Mouse (Mus musculus) Muller cell, postnatal 12 days (primary cell): ENCODE measurements at regions not wholly inside any gene's neighbourhood (a gene's known extent, or its start where the extent isn't known, plus 50 kb on each side); places are given as distances from the start of the nearest gene placed in this dataset.

Experiments used
- DNase-seq: peaks from one replicate; pipeline ENCODE4 v3.0.0-alpha.2; 2015; ENCODE audit errors: inconsistent ontology term

- DNase-seq: no peak
These were observed 120.4 kb downstream of the Csl start for GRCm38 (mm10) chr10:99639022-99639421.

- DNase-seq: peak; percentile 80
These were observed 120.0 kb downstream of the Csl start for GRCm38 (mm10) chr10:99639469-99639868.

DNA sequence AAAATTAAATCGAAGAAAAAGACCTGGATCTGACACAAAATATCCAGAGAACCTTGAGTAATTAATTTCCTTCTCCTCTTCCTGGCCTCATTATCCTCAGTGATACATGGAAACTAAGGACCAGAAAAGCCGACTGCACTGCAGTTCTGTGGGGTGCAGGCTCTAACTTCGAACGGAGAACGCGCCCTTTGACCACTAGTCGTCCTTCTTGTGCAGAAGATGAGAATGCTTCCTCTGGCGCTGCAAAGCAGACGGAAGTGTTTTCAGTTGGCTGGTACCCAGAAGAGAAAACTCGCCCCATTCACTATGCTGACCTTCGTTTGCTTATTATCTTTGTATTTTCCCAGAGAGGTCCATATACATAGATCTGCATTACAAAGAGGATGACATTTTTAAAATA, 117.7 kb downstream of the Csl start:
- DNase-seq: peak; percentile 56

DNA sequence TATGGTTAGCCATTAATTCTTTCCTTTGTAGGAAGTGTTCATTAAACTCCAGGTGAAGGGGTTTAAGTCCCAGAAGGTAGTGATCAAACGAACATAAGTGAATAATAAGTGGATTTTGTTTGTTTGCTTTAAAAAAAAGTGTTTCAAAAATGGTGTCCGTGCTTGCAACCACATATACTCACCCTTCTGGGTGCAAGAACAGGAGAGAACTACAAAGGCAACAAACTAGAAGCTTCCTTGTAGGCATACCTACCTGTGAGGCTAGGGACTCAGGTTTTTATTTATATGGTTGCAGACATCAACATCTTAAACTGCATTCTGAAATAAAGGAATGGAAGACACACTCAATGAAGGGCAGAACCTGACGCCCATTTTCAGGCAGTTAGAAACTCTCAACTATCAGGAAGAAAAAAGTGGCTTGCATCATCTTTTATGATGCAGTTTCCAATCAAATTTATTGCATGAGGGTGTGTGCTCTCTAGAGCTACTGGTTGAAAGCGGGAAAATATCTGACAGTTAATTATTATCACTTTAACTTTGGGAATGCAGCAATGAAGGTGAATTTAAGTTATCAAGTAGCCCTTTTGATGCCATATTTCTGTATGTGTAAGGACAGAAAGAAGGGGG, 117.1 kb downstream of the Csl start:
- DNase-seq: no peak

- DNase-seq: no peak
These were observed 114.5 kb downstream of the Csl start for GRCm38 (mm10) chr10:99644981-99645380.

- no peak for DNase-seq
These were observed 107.4 kb downstream of the Csl start for GRCm38 (mm10) chr10:99652011-99652410.

GRCm38 (mm10) chr10:99654284-99654683, 105.2 kb downstream of the Csl start:
- no peak for DNase-seq

- DNase-seq: no peak
These were observed 82.8 kb downstream of the Csl start for GRCm38 (mm10) chr10:99676557-99677098.

- no peak for DNase-seq
These were observed 81.4 kb downstream of the Csl start for GRCm38 (mm10) chr10:99678096-99678495.

DNA sequence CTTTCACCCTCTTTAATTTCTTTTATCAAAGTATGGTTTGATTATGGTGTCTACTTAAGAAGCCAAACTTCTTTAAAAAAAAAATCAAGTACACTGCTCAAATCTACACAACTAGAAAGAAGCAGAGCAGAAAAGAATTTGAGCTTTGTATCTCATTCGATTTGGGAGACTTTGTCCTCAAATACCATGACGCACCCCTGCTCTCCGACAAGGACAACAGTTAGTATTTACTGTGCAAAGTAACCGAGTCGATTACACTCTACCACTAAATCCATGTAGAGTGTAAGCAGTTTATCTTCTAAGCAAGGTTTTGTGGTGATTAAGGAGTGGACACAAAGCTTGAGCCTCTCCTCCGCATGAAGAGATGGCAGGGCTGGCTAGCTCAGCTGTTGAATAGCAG, 79.6 kb downstream of the Csl start:
- no peak for DNase-seq

DNA sequence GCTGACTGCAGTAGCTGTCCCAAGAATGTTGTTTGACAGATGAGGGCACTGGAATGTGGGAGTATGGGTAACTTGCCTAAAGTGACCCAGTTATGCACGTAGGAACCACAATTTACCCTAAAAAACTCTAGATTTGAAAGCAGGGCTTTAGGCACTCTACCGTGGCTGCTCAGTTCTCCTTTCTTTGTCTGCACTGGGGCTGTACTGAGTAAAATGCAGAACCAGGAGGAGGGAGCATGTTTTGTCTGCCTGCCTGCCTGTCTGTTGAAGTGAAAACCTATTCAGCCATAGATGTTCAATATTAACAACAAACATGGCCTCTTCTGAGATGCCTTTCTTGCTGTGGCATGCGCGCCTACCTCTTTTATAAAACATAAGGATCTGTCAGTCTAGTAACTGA, 77.5 kb downstream of the Csl start:
- no peak for DNase-seq

GRCm38 (mm10) chr10:99682350-99682749, 77.1 kb downstream of the Csl start:
- DNase-seq: no peak

DNA sequence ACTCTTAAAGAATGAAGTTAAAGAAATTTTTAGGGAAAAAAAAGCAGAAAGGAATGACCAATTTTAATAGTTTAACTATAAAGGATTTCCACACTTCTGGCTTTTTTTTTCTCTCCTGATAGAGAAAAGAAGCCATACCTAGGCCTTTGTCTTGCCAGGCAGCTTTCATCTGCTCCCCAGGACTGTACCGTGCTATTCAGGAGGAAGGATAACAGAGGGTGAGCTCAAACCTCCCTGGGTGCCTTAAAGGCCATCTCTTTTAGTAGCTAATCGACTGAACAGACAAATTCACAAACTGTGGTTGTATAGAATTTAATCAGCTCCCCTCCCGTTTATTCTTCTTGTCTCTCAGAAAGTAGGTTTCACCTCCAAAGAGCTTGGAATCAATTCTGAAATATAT, 76.1 kb downstream of the Csl start:
- no peak for DNase-seq

- no peak for DNase-seq
These were observed 73.5 kb downstream of the Csl start for GRCm38 (mm10) chr10:99685911-99686310.

- no peak for DNase-seq
These were observed 72.4 kb downstream of the Csl start for GRCm38 (mm10) chr10:99687011-99687410.

DNA sequence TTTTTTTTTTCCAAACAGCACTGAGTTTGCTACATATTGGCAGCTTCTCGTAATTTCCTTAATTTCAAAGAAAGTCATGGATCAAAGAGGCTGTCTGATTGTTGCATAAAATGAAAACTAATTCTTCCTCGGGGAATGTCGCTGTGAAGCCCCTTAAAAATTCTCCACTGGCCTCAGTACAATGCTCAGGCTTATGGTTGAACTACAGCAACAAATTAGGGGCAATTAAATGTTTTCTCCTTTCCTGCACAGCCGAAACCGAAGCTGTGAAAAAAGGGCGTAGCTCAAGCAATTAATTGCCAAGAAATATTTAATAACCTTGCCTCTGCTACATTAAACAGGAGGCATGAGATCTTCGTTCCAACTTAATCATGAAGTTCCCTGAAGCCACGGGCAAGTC, 61.8 kb downstream of the Csl start:
- peak; percentile 69 for DNase-seq

DNA sequence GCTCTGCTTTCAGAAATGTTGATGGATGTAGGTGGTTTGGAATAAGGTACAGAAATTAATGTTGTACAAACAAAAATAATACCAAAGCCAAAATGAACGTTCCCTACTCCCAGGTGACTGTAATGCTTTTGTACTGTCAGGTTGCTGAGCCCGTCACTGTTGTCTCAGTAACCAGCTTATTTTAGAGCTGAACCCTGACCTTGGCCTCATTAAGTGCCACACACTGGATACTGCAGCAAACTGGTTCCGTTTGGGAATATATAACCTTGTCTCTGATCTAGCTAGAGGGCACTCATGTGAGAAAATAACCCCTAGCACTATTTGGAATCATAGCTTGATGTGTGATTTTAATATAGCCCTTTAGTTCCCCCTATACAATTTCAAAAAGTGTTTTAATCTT, 60.0 kb downstream of the Csl start:
- DNase-seq: no peak

DNA sequence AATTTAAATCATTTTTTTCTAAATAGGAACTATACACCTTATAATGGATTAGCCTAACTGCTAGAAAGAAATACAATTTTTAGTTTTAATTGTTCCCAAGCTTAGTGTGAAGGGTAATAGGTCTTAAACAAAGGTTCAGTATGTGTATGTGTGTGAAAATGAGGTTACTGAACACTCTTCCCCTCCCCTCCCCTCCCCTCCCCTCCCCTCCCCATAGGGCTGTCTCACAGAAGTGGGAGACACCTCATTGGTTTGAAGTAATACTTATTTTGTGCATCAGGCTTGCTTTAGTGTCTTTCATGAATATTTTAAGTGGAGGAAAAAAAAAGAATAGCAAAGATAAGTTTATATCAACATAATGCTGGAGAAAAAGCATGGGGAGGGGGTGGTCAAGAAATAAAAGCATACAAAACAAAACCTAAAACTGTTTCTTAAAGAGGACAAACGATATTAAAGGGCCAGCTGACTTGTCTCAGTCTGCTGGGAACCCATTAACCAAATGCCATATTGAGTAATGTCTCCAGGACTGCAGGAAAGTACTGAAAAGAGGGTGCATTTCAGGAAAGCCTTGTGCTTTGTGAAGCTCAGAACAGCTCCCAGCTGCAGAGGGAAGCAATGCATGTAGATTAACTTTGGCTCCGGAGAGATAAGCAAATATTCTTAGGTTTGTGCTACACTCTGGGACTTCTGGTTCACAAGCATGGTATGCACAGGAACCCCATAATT, 59.2 kb downstream of the Csl start:
- DNase-seq: no peak
